Mouse (Mus musculus) stomach, postnatal 0 days (tissue): ENCODE measurements around the gene Drp2. TPM values are rescaled to one million over a fixed set of nuclear protein-coding genes. Genes with fewer than 3 reads are reported as not detected.

Experiments
- ATAC-seq: fragments of 200-750 bp; cut with Nextera tagmentation; 2 replicates; pipeline ENCODE4 v1.8.0; 2017; ENCODE audit not compliant: low FRiP score, low TSS enrichment
- DNase-seq: peaks from one replicate; pipeline ENCODE4 v3.0.0-alpha.2; 2016; ENCODE audit warnings: low spot score
- H3K27ac ChIP-seq: fragments of 300-500 bp; sonication (generic); replicated peaks from 2 replicates; pipeline ENCODE4 v1.5.1; 2014; ENCODE audit warnings: mild to moderate bottlenecking, control low read depth
- H3K27me3 ChIP-seq: fragments of 300-500 bp; sonication (generic); 2 replicates; pipeline ENCODE4 v1.6.1; 2014; ENCODE audit warnings: low read length; ENCODE audit not compliant: control insufficient read depth, insufficient read depth
- H3K36me3 ChIP-seq: fragments of 300-500 bp; sonication (generic); 2 replicates; pipeline ENCODE4 v1.6.1; 2014; ENCODE audit warnings: low read length, mixed read lengths; ENCODE audit not compliant: control insufficient read depth, insufficient read depth
- H3K4me1 ChIP-seq: fragments of 300-500 bp; sonication (generic); replicated peaks from 2 replicates; pipeline ENCODE4 v1.6.1; 2014; ENCODE audit warnings: antibody characterized with exemption; ENCODE audit not compliant: control insufficient read depth, insufficient read depth
- H3K4me2 ChIP-seq: fragments of 300-500 bp; sonication (generic); replicated peaks from 2 replicates; pipeline ENCODE4 v1.6.1; 2014; ENCODE audit warnings: low read depth, mild to moderate bottlenecking, control low read depth, moderate library complexity
- H3K4me3 ChIP-seq: fragments of 300-500 bp; sonication (generic); 2 replicates; pipeline ENCODE4 v1.5.1; 2014; ENCODE audit warnings: low read depth, low read length, control low read depth
- H3K9ac ChIP-seq: fragments of 300-500 bp; sonication (generic); 2 replicates; pipeline ENCODE4 v1.6.1; 2014; ENCODE audit warnings: mild to moderate bottlenecking, low read length, control low read depth, mixed read lengths
- H3K9me3 ChIP-seq: fragments of 300-500 bp; sonication (generic); 2 replicates; pipeline ENCODE4 v1.6.1; 2016; ENCODE audit warnings: low read length; ENCODE audit not compliant: control insufficient read depth
- CTCF ChIP-seq: IDR thresholded peaks from 2 replicates; pipeline ENCODE4 v1.5.1; 2016; ENCODE audit warnings: antibody characterized with exemption, low read depth, mild to moderate bottlenecking, moderate library complexity
- EP300 ChIP-seq: optimal IDR thresholded peaks from 2 replicates; pipeline ENCODE3; 2016; ENCODE audit warnings: antibody characterized with exemption
- WGBS: fragments of 180-500 bp; shearing (Covaris S2); extraction: QIAGEN DNeasy Blood & Tissue Kit; methylation state at CpG from one replicate; pipeline ENCODE4 v1.1.7; 2014; 5-methylcytosine and 5-hydroxymethylcytosine counted together
- polyA plus RNA-seq: library from polyadenylated mRNA; unstranded; fragments of >200 nt; fragmentation: Nextera tagmentation; extraction: Ambion mirVana; gene quantifications from 2 replicates; pipeline ENCODE4 v1.2.1, GENCODE M21; 2015

The Drp2 gene
- polyA plus RNA-seq, 1 experiment from 2014 or later: 0.35 TPM

- 65% methylated on average over 5 of the region's 5 CpGs for WGBS
- no peak for ATAC-seq
These were observed 15.7 kb downstream of the Drp2 start for GRCm38 (mm10) chrX:134420097-134420496.

GRCm38 (mm10) chrX:134424263-134424662 lies 19.9 kb downstream of the Drp2 start:
- Histone ChIP-seq H3K27me3 (no peaks in the 10 kb centered on the region), H3K4me2 (no peak overlapping the region), H3K36me3 (no peaks in the 10 kb centered on the region), H3K4me1 (no peaks in the 10 kb centered on the region), H3K27ac (no peak overlapping the region), H3K4me3 (no peak overlapping the region), H3K9me3 (no peaks in the 10 kb centered on the region), H3K9ac (no peak overlapping the region)
- ATAC-seq (no peak), DNase-seq (no peak)
- WGBS: 84% methylated on average over 4 of the region's 5 CpGs
- no peak for TF ChIP-seq CTCF
- no peak for TF ChIP-seq EP300

More at GRCm38 (mm10) chrX:134420097-134420496, 15.7 kb downstream of the Drp2 start:
- TF ChIP-seq CTCF (no peak), EP300 (no peak)
- no peak for DNase-seq
- Histone ChIP-seq H3K27ac (no peak overlapping the region), H3K9me3 (no peaks in the 10 kb centered on the region), H3K4me1 (no peaks in the 10 kb centered on the region), H3K4me2 (no peak overlapping the region), H3K4me3 (no peak overlapping the region), H3K27me3 (no peaks in the 10 kb centered on the region), H3K9ac (no peak overlapping the region), H3K36me3 (no peaks in the 10 kb centered on the region)

- no peak overlapping the region for H3K4me3 ChIP-seq
- ATAC-seq (no peak), DNase-seq (no peak)
- H3K9me3 ChIP-seq: no peaks in the 10 kb centered on the region
- H3K4me1 ChIP-seq: no peaks in the 10 kb centered on the region
- no peak overlapping the region for H3K4me2 ChIP-seq
- WGBS: 69% methylated on average over 10 of the region's 10 CpGs
- H3K27ac ChIP-seq: no peak overlapping the region
- TF ChIP-seq CTCF (no peak), EP300 (no peak)
- H3K27me3 ChIP-seq: no peaks in the 10 kb centered on the region
- no peak overlapping the region for H3K9ac ChIP-seq
- H3K36me3 ChIP-seq: no peaks in the 10 kb centered on the region
These were observed 21.4 kb downstream of the Drp2 start for GRCm38 (mm10) chrX:134425798-134426197.

GRCm38 (mm10) chrX:134426819-134427218 lies 22.5 kb downstream of the Drp2 start:
- ATAC-seq (no peak), DNase-seq (no peak)
- H3K4me2 ChIP-seq: no peak overlapping the region
- 54% methylated on average over 6 of the region's 6 CpGs for WGBS
- H3K9ac ChIP-seq: no peak overlapping the region
- TF ChIP-seq CTCF (no peak), EP300 (no peak)
- no peaks in the 10 kb centered on the region for H3K9me3 ChIP-seq
- H3K27ac ChIP-seq: no peak overlapping the region
- no peaks in the 10 kb centered on the region for H3K4me1 ChIP-seq
- no peak overlapping the region for H3K4me3 ChIP-seq
- no peaks in the 10 kb centered on the region for H3K27me3 ChIP-seq
- H3K36me3 ChIP-seq: no peaks in the 10 kb centered on the region

- ATAC-seq (no peak), DNase-seq (no peak)
- no peak overlapping the region for H3K27ac ChIP-seq
- no peaks in the 10 kb centered on the region for H3K36me3 ChIP-seq
- no peaks in the 10 kb centered on the region for H3K27me3 ChIP-seq
- H3K4me3 ChIP-seq: no peak overlapping the region
- H3K9ac ChIP-seq: no peak overlapping the region
- no peaks in the 10 kb centered on the region for H3K4me1 ChIP-seq
- 62% methylated on average over 3 of the region's 3 CpGs for WGBS
- TF ChIP-seq CTCF (peak; percentile 30), EP300 (no peak)
- no peak overlapping the region for H3K4me2 ChIP-seq
- no peaks in the 10 kb centered on the region for H3K9me3 ChIP-seq
These were observed 23.0 kb downstream of the Drp2 start for GRCm38 (mm10) chrX:134427307-134427706.

- no peak overlapping the region for H3K9ac ChIP-seq
- H3K27ac ChIP-seq: no peak overlapping the region
- ATAC-seq (peak; percentile 42; the same call in 1 of the 2 replicates), DNase-seq (no peak)
- no peak overlapping the region for H3K4me2 ChIP-seq
- H3K9me3 ChIP-seq: 0 out of 2 replicates have a peak, but pooled peaks cover 3% of the 10 kb centered on the region
- TF ChIP-seq CTCF: no peak
- TF ChIP-seq EP300: no peak
- H3K36me3 ChIP-seq: no peaks in the 10 kb centered on the region
- H3K4me3 ChIP-seq: no peak overlapping the region
- 65% methylated on average over 46 of the region's 67 CpGs for WGBS
- H3K27me3 ChIP-seq: no peaks in the 10 kb centered on the region
- H3K4me1 ChIP-seq: no peaks in the 10 kb centered on the region
These were observed 70.8 kb downstream of the Drp2 start for GRCm38 (mm10) chrX:134474988-134475710.
